8 mouse cellular contexts compared by ENCODE assay signal in genomic region chr10:117544680-117545546, GRCm38 (mm10).
DNase-seq lines count a peak whose midpoint lies in the region; ATAC-seq and TF ChIP-seq lines count a peak whose summit lies in the region.
"Had no signal": no experiment of that assay in that cellular context is flagged by ENCODE, and none has a peak within 500 bp of the region (broad histone marks: within the 10 kb centered on the region; RNA-seq: fewer than 3 reads in every experiment).

No protein-coding gene starts in this region.

- H3K9ac ChIP-seq in kidney, postnatal 0 days (ENCODE audit: low read depth, low read length): no peak overlapping the region
- H3K9ac ChIP-seq in embryonic facial prominence, embryonic 13.5 days: no peak overlapping the region
- H3K9ac ChIP-seq in hindbrain, embryonic 16.5 days (ENCODE audit: low read depth, low read length): 0 out of 2 replicates have a peak overlapping the region, but pooled peaks have one; percentile 23
- H3K9ac ChIP-seq in midbrain, postnatal 0 days (replicated peaks; ENCODE audit: low read length, poor library complexity, severe bottlenecking): no peak overlapping the region

- peak overlapping the region; percentile 19 for H3K4me2 ChIP-seq in kidney, postnatal 0 days (ENCODE audit: low read length)
- H3K4me2 ChIP-seq in embryonic facial prominence, embryonic 13.5 days: peak overlapping the region; percentile 26; the same call in 1 of the 2 replicates
- H3K4me2 ChIP-seq in hindbrain, embryonic 16.5 days (ENCODE audit: low read length): peak overlapping the region; percentile 33
- H3K4me2 ChIP-seq in midbrain, postnatal 0 days (ENCODE audit: low read depth, low read length, poor library complexity, severe bottlenecking): peak overlapping the region; percentile 26

- H3K4me3 ChIP-seq in kidney, postnatal 0 days (replicated peaks; ENCODE audit: low read depth, low read length): no peak overlapping the region
- H3K4me3 ChIP-seq in kidney, adult 2 months (ENCODE audit: insufficient read depth, low read depth, low read length): no peak overlapping the region
- H3K4me3 ChIP-seq in embryonic facial prominence, embryonic 13.5 days: 0 out of 2 replicates have a peak overlapping the region, but pooled peaks have one; percentile 6
- no peak overlapping the region for H3K4me3 ChIP-seq in hindbrain, embryonic 16.5 days (ENCODE audit: low read length)
- no peak overlapping the region for H3K4me3 ChIP-seq in midbrain, postnatal 0 days (ENCODE audit: low read depth, low read length)

- WGBS in kidney, postnatal 0 days: 37% methylated on average over 15 of the region's 15 CpGs
- 47% methylated on average over 15 of the region's 15 CpGs for WGBS in kidney, adult 2 months
- WGBS in embryonic facial prominence, embryonic 13.5 days: 59% methylated on average over 15 of the region's 15 CpGs
- WGBS in hindbrain, embryonic 16.5 days: 34% methylated on average over 15 of the region's 15 CpGs
- WGBS in midbrain, postnatal 0 days: 35% methylated on average over 15 of the region's 15 CpGs

- no peak for TF ChIP-seq POLR2A in kidney, adult 2 months (IDR thresholded peaks at IDR 0.05; ENCODE audit: low read depth, low read length)

- H3K4me1 ChIP-seq in kidney, postnatal 0 days (replicated peaks; ENCODE audit: insufficient read depth, low read length): no peaks in the 10 kb centered on the region
- no peaks in the 10 kb centered on the region for H3K4me1 ChIP-seq in kidney, adult 2 months (ENCODE audit: control insufficient read depth, insufficient read depth, low read length)
- H3K4me1 ChIP-seq in embryonic facial prominence, embryonic 13.5 days: peaks cover 28% of the 10 kb centered on the region
- no peaks in the 10 kb centered on the region for H3K4me1 ChIP-seq in hindbrain, embryonic 16.5 days (ENCODE audit: control insufficient read depth, insufficient read depth, low read depth, low read length)
- H3K4me1 ChIP-seq in midbrain, postnatal 0 days (ENCODE audit: insufficient read depth, low read length): no peaks in the 10 kb centered on the region

- no peak overlapping the region for H3K27ac ChIP-seq in kidney, postnatal 0 days
- H3K27ac ChIP-seq in kidney, adult 2 months (ENCODE audit: insufficient read depth, low read depth, low read length): no peak overlapping the region
- H3K27ac ChIP-seq in embryonic facial prominence, embryonic 13.5 days: no peak overlapping the region
- H3K27ac ChIP-seq in hindbrain, embryonic 16.5 days (ENCODE audit: low read depth, low read length): no peak overlapping the region
- H3K27ac ChIP-seq in midbrain, postnatal 0 days (ENCODE audit: low read depth, low read length): no peak overlapping the region

- ATAC-seq in kidney, postnatal 0 days (replicated peaks; ENCODE audit: low FRiP score, low read depth): no peak
- no peak for ATAC-seq in embryonic facial prominence, embryonic 13.5 days (ENCODE audit: insufficient number of reproducible peaks, insufficient read depth, low FRiP score, low TSS enrichment, low read depth)
- no peak for ATAC-seq in hindbrain, embryonic 16.5 days
- ATAC-seq in midbrain, postnatal 0 days (ENCODE audit: low FRiP score): no peak

- no peaks in the 10 kb centered on the region for H3K9me3 ChIP-seq in kidney, postnatal 0 days (replicated peaks; ENCODE audit: low read length)
- no peaks in the 10 kb centered on the region for H3K9me3 ChIP-seq in embryonic facial prominence, embryonic 13.5 days
- no peaks in the 10 kb centered on the region for H3K9me3 ChIP-seq in hindbrain, embryonic 16.5 days (ENCODE audit: control insufficient read depth, low read length)
- no peaks in the 10 kb centered on the region for H3K9me3 ChIP-seq in midbrain, postnatal 0 days (ENCODE audit: low read length)

- no peaks in the 10 kb centered on the region for H3K27me3 ChIP-seq in kidney, postnatal 0 days (ENCODE audit: insufficient read depth, low read length)
- H3K27me3 ChIP-seq in kidney, adult 2 months (replicated peaks; ENCODE audit: control insufficient read depth, insufficient read depth, low read length): no peaks in the 10 kb centered on the region
- no peaks in the 10 kb centered on the region for H3K27me3 ChIP-seq in embryonic facial prominence, embryonic 13.5 days
- H3K27me3 ChIP-seq in hindbrain, embryonic 16.5 days (replicated peaks; ENCODE audit: control insufficient read depth, insufficient read depth, low read length): no peaks in the 10 kb centered on the region
- H3K27me3 ChIP-seq in midbrain, postnatal 0 days (ENCODE audit: insufficient read depth, low read length): no peaks in the 10 kb centered on the region

- no peaks in the 10 kb centered on the region for H3K36me3 ChIP-seq in kidney, postnatal 0 days (ENCODE audit: insufficient read depth, low read length)
- no peaks in the 10 kb centered on the region for H3K36me3 ChIP-seq in kidney, adult 2 months (ENCODE audit: control insufficient read depth, insufficient read depth, low read length)
- no peaks in the 10 kb centered on the region for H3K36me3 ChIP-seq in embryonic facial prominence, embryonic 13.5 days
- no peaks in the 10 kb centered on the region for H3K36me3 ChIP-seq in hindbrain, embryonic 16.5 days (ENCODE audit: control insufficient read depth, insufficient read depth, low read length)
- no peaks in the 10 kb centered on the region for H3K36me3 ChIP-seq in midbrain, postnatal 0 days (ENCODE audit: insufficient read depth, low read length)

- peak; percentile 49 for DNase-seq in kidney, postnatal 0 days (ENCODE audit: low spot score)
- DNase-seq in kidney, adult 2 months: no peak
- peak; percentile 13 for DNase-seq in midbrain, postnatal 0 days (ENCODE audit: low spot score)
- DNase-seq in cerebellum, postnatal 25 days: no peak
- no peak for DNase-seq in layer of hippocampus, postnatal 10 days (ENCODE audit: low spot score in 2 of 2)
- DNase-seq: thymus, postnatal 36 days had no signal

- no peak for TF ChIP-seq CTCF in kidney, postnatal 0 days (IDR thresholded peaks at IDR 0.05; ENCODE audit: low read depth)
- TF ChIP-seq CTCF in kidney, adult 2 months (conservative IDR thresholded peaks at IDR 0.05; ENCODE audit: insufficient read depth, insufficient read length, low read depth, low read length): no peak
- no peak for TF ChIP-seq CTCF in midbrain, postnatal 0 days (IDR thresholded peaks at IDR 0.05)

Comparison
In these comparisons a context has a peak if more than half of its experiments do, and no peak if none do; other contexts are left out.
1. DNase-seq: peak in kidney, postnatal 0 days (single experiment) and midbrain, postnatal 0 days (single experiment); none in kidney, adult 2 months (single experiment), cerebellum, postnatal 25 days (0 of 2) and layer of hippocampus, postnatal 10 days (0 of 2).
2. Peak in every context shown above with its lines, with median percentiles within 50 percentile points of each other: H3K4me2 ChIP-seq.